Mouse (Mus musculus) testis, adult 2 months (tissue): ENCODE results near the gene Hdac10.

Experiments used
- CTCF ChIP-seq: fragments of 200-500 bp; IDR thresholded peaks from 2 replicates; pipeline ENCODE4 v1.5.1; 2012; ENCODE audit warnings: low read depth, mild to moderate bottlenecking, inconsistent platforms, low read length, moderate library complexity; ENCODE audit not compliant: control insufficient read depth, insufficient read depth, insufficient replicate concordance
- POLR2A ChIP-seq: fragments of 200-500 bp; IDR thresholded peaks from 2 replicates; pipeline ENCODE4 v1.6.1; 2012; ENCODE audit warnings: low read depth, mild to moderate bottlenecking, inconsistent platforms, low read length, moderate library complexity; ENCODE audit not compliant: control insufficient read depth

DNA sequence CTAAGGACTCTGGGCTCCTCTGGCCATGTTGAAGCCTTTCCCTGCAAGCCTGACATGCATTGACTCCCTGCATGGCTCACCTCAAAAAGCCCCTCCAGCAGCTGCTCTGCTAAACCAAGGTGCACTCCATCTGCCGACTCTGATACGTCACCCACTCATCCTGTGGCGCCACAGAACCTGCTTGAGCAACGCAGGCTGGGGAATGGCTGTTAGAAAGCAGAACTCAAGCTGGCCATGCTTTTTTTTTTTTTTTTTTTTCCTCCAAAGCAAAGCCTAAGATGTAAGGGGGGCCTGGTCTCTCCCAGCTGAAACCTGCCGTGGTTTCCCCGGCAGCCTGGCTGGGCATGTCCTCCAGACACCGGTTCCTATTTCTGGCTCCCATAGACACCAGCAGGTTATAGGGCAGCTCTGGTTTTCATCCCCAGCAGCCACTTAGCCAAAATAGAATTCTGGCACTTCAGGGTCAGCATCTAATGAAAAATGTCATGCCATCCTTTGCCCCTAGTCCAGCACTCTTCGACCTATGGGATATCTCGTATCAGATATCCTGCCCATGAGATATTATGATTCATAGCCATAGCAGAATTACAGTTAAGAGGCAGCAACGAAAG lies 54.4 kb downstream of the Hdac10 start:
- TF ChIP-seq CTCF, result no peak
- TF ChIP-seq POLR2A, result no peak
